Mouse (Mus musculus) MEL (cell line): ENCODE data around the gene Vasn.

ENCODE experiments used
- CTCF ChIP-seq, 3 experiments: IDR thresholded peaks in 2 of 3; conservative IDR thresholded peaks in 1 of 3; 2 replicates each; pipeline ENCODE4 v1.5.1; 2011 to 2012; ENCODE audit warnings: low read length in 3 of 3, low read depth in 2 of 3, mild to moderate bottlenecking in 2 of 3, improper control_type of control experiment in 1 of 3, inconsistent platforms in 1 of 3, mixed read lengths in 1 of 3, moderate library complexity in 1 of 3; ENCODE audit not compliant: control insufficient read depth in 1 of 3, insufficient read depth in 1 of 3, poor library complexity in 1 of 3, severe bottlenecking in 1 of 3
- JUND ChIP-seq: IDR thresholded peaks from 2 replicates; pipeline ENCODE4 v1.6.1; 2011; ENCODE audit warnings: low read depth, mild to moderate bottlenecking, improper control_type of control experiment, low read length
- MAFK ChIP-seq: IDR thresholded peaks from 2 replicates; pipeline ENCODE4 v1.6.1; 2011; ENCODE audit warnings: low read depth, mild to moderate bottlenecking, low read length, improper control_type of control experiment, borderline replicate concordance
- MAX ChIP-seq: IDR thresholded peaks from 2 replicates; pipeline ENCODE4 v1.6.1; 2011; ENCODE audit warnings: low read length, improper control_type of control experiment
- NELFE ChIP-seq: IDR thresholded peaks from 2 replicates; pipeline ENCODE4 v1.6.1; 2011; ENCODE audit warnings: low read depth, low read length, improper control_type of control experiment
- POLR2A ChIP-seq, 2 experiments: IDR thresholded peaks; 2 replicates each; pipeline ENCODE4 v1.6.1; 2011 to 2012; ENCODE audit warnings: low read length in 2 of 2, mild to moderate bottlenecking in 2 of 2, control low read depth in 1 of 2, improper control_type of control experiment in 1 of 2, low read depth in 1 of 2, moderate library complexity in 1 of 2; ENCODE audit not compliant: control insufficient read depth in 1 of 2, insufficient read depth in 1 of 2, poor library complexity in 1 of 2
- SIN3A ChIP-seq: IDR thresholded peaks from 2 replicates; pipeline ENCODE4 v1.6.1; 2012; ENCODE audit warnings: low read length, improper control_type of control experiment, inconsistent platforms
- SMC3 ChIP-seq: IDR thresholded peaks from 2 replicates; pipeline ENCODE4 v1.6.1; 2011; ENCODE audit warnings: low read depth, low read length, improper control_type of control experiment
- TAL1 ChIP-seq: IDR thresholded peaks from 2 replicates; pipeline ENCODE4 v1.6.1; 2012; ENCODE audit warnings: mild to moderate bottlenecking, inconsistent platforms, low read length, moderate library complexity, mixed read lengths
- UBTF ChIP-seq: IDR thresholded peaks from 2 replicates; pipeline ENCODE4 v1.6.1; 2012; ENCODE audit warnings: low read depth, mild to moderate bottlenecking, inconsistent platforms, low read length, improper control_type of control experiment, moderate library complexity, borderline replicate concordance; ENCODE audit not compliant: insufficient read depth
- USF2 ChIP-seq, 2 experiments: IDR thresholded peaks; 2 replicates each; pipeline ENCODE4 v1.6.1; 2011 to 2012; ENCODE audit warnings: improper control_type of control experiment in 2 of 2, low read length in 2 of 2, borderline replicate concordance in 1 of 2, inconsistent platforms in 1 of 2, low read depth in 1 of 2, mild to moderate bottlenecking in 1 of 2; ENCODE audit not compliant: insufficient read depth in 1 of 2
- ZC3H11A ChIP-seq: IDR thresholded peaks from 2 replicates; pipeline ENCODE4 v1.6.1; 2012; ENCODE audit warnings: low read depth, mild to moderate bottlenecking, inconsistent platforms, low read length, improper control_type of control experiment
- ZMIZ1 ChIP-seq: IDR thresholded peaks from 2 replicates; pipeline ENCODE4 v1.6.1; 2012; ENCODE audit warnings: low read depth, mild to moderate bottlenecking, inconsistent platforms, low read length, improper control_type of control experiment, moderate library complexity
- ZNF384 ChIP-seq: IDR thresholded peaks from 2 replicates; pipeline ENCODE4 v1.6.1; 2012; ENCODE audit warnings: low read depth, mild to moderate bottlenecking, inconsistent platforms, low read length, improper control_type of control experiment

- TF ChIP-seq JUND: no peak
- no peak for TF ChIP-seq CTCF (IDR thresholded peaks at IDR 0.05 in 2 of 3, conservative IDR thresholded peaks at IDR 0.05 in 1 of 3; ENCODE audit: control insufficient read depth in 1 of 3, insufficient read depth in 1 of 3, low read depth in 2 of 3, low read length in 3 of 3, poor library complexity in 1 of 3, severe bottlenecking in 1 of 3)
- TF ChIP-seq SMC3: no peak
- TF ChIP-seq TAL1: no peak
- no peak for TF ChIP-seq ZNF384
- no peak for TF ChIP-seq UBTF
- no peak for TF ChIP-seq MAFK
- no peak for TF ChIP-seq ZC3H11A
- no peak for TF ChIP-seq SIN3A
- no peak for TF ChIP-seq USF2 (IDR thresholded peaks at IDR 0.05; ENCODE audit: borderline replicate concordance in 1 of 2, insufficient read depth in 1 of 2, low read depth in 1 of 2, low read length in 2 of 2)
- TF ChIP-seq ZMIZ1: no peak
- no peak for TF ChIP-seq MAX
- no peak for TF ChIP-seq NELFE
- TF ChIP-seq POLR2A (IDR thresholded peaks at IDR 0.05; ENCODE audit: control insufficient read depth in 1 of 2, insufficient read depth in 1 of 2, low read depth in 1 of 2, low read length in 2 of 2, poor library complexity in 1 of 2): no peak
Measured at GRCm38 (mm10) chr16:4634681-4635080, 5.1 kb upstream of the Vasn start.
